Mouse (Mus musculus): ENCODE measurements around the gene Gm17428.

DNA sequence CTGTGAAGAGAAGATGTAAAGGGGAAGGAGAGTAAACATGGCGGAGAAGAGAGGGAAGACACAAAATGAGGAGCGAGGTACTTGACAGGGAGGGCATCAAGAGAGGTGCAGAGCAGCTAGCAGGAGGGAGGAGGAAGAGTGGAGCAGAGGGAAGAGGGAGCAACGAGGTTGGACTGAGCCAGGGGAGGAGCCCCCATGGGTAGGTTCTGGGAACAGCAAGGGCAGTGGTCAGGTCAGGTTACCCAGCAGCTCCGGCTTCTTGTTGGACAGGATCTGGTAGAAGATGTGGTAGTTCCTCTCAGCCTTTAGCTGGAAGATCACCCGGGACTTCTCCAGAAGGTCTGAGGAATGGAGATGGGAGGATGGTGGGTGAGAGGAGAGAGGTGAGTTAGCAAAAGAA lies 15.2 kb upstream of the Gm17428 start:
- no peak for TF ChIP-seq CTCF (IDR thresholded peaks at IDR 0.05)
- peak; percentile 87 for TF ChIP-seq POLR2A (IDR thresholded peaks at IDR 0.05; ENCODE audit: insufficient read depth, low read depth, low read length)
- peak; percentile 96 for TF ChIP-seq EP300 (IDR thresholded peaks at IDR 0.05; ENCODE audit: insufficient read depth, low read depth, low read length)
